Mouse (Mus musculus): Measurements from ENCODE around the gene Lrrc8a.
A peak's percentile ranks its signal among the peaks of the same experiment; 100 is the strongest.

The Lrrc8a gene

DNA sequence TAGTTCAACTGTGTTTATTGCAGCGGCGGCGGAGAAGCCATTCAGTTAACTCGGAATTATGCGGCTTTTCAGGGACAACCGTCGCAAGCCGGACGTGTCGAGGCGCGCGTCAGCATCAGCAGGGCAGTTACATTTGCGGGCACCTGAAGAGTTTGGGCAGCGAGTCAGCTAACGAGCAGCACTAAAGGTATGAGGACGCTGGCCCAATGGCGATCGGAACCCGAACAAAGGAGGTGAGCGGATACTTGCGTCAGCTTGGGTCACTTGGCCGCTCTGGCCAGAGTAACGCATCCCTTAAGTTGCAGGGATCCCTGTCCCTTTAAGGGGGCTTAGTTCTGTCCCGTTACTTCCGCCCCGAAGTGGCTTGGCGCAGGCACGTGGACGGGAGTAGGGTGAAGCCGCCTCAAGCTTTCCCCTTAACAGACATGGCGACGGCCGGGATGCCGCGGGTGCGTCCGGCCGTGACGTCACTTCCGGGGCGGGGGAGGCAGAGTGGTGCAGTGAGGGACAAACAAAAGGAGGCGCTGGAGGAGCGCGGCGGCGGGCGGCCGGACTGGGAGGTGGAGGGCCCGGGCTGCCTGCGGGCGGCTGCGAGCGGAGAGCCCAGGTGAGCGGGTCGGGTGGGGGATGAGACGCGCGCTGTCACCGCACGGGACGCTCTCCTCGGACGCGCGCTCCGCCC, at the start of gene Lrrc8a:
Gene Lrrc8a, plus strand, starts transcription at position 517 of the 682 bp plus-strand sequence.
- peak; percentile 100 for DNase-seq (ENCODE audit: low spot score in 2 of 2)

DNA sequence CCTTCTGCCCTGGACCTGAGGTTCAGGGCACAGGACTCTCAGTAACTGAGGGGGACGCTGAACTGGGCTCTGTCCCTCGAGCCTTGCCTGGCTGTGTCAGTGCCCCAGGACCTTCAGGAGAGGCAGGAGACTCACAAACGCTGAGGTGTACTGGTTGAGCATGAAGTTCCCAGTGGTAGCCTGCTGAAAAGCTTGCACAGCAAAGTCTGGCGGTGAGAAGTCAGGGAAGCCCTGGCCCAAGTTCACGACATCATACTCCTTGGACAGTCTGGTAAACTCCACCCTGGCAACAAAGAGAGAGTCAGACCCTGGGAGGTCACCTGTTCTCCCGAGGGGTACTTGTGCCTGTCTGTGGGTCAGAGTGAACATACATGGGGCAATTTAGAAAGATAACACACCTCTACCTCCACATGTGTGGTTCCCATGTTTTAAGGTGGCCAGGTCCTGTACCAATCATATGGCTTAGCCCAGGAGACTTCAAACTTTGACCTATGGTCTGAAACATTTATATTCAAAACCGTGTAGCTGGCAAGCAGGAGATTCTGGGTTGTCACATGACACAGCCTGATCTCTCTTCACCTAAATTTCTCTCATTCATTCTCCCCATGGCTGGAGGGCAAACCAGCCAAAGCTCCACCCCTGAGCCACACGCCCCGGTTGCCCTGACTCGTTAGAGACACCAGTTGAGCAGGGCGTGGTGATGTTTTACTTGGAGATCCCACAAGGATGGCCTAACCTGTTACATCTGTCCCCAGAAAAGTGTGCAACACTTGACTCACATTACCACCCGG, 45.5 kb upstream of the Lrrc8a start:
- no peak for DNase-seq (ENCODE audit: low spot score in 2 of 2)

DNA sequence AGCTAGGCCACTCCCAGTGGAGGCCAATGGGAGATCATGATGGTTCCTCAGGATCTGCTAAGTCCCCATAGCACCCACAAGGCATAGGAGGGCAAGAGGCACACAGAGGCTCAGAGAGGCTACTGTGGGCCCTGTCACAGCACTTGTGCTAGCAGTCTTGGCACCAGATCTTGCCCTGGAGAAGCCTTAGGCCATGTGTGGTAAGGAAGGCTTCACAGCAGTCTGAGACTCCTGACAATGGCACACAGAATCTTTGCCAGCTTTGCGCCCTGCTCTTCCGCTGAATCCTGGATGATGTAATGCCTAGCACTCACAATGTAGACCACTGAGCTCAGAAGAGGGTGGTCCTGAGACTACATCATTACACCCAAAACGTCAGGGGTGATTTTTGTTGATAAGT, 42.9 kb upstream of the Lrrc8a start:
- no peak for DNase-seq (ENCODE audit: low spot score in 2 of 2)

DNA sequence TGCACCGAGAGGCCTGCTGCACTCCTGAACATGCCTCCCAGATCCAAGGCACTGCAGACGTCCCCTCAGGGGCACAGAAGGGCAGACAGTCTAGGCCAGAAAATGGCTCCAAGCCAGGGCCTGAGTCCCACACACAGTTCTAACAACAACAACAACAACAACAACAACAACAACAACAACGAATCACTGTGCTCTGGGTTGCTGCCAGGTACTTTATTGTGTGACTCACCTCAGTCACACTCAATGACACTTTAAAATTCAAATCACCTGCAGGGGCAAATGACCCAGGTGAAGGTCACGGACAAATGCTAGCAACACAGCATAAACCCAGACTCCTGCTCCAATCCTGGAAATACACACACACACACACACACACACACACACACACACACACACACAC, 39.5 kb upstream of the Lrrc8a start:
- DNase-seq (ENCODE audit: low spot score in 2 of 2): no peak

DNA sequence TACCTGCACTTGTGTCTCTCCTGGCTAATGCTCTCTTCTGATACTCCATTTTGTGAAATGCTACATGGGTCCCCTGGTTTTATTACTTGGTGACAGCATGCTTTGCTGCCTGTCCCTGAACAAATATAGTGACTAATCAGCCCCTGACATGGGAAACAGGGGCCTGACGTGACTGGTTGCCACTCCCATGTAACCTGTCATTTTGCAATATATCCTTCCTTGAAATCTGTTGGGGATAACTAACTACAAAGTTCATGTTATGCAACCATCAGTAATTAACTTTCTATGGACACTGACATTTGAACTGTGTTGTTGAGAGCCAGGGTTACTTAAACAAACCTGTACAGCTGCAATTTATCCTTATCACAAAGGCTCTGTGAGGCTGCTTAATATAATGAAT, 37.5 kb upstream of the Lrrc8a start:
- DNase-seq (ENCODE audit: low spot score in 2 of 2): peak in 1 of 2 experiments; percentile 44

DNA sequence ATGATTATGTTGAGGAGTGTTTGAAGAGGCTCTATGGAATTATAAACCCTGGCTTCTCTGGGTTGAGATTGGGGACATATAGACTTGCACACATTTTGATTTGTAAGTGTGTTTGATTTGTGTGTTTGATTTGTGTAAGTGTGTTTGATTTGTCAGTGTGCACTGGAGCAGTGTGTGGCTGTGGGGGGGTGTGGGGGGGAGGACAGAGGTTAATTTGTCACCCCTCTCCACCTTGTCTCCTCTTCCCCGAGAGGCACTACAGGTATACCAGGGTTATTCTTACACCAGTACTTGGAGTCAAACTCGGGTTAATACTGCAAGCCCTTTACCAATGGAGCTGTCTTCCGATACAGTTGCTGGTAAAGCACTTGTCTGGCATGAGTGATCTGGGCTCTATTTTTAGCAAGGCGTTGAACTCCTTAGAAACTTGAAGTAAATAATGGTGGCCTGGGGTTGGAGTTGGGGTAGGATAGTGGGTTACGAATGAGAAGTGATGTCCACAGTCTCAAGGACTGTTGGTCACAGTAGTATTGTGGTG, 37.1 kb upstream of the Lrrc8a start:
- DNase-seq (ENCODE audit: low spot score in 2 of 2): no peak

DNA sequence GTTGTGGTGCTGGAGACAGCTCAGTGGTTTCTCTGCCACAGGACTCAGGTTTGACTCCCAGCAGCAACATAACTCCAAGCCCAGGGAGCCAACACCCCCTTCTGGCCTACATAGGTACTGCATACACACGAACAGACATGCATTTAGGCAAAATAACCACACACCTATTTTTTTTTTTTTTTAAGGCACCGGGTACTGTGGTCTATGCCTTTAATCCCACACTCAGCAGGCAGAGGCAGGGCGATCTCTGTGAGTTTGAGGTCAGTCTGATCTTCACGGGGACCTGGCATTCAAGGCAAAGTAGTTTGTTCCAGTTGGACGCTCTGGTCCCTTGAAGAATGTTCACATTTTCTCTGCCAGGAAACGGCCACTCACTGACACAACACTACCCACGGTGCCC, 34.1 kb upstream of the Lrrc8a start:
- no peak for DNase-seq (ENCODE audit: low spot score in 2 of 2)

DNA sequence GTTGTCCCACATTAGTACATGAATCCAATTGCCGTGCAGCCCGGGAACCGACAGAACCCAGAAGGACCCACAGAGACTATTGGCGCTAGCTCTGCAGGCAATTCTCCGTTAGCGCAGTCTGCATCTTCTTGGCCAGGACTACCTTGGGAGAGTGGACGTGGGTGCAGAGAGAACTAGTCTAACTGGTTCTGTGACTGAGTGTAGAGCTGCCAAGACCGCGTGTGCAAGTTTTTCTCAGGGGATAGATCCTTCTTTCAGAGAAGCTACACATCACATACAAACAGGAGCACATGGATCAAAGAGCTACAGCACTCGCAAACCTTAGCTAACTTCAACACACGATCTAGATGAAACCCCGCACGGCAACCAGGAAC, 32.3 kb upstream of the Lrrc8a start:
- peak in 1 of 2 experiments; percentile 49 for DNase-seq (ENCODE audit: low spot score in 2 of 2)

DNA sequence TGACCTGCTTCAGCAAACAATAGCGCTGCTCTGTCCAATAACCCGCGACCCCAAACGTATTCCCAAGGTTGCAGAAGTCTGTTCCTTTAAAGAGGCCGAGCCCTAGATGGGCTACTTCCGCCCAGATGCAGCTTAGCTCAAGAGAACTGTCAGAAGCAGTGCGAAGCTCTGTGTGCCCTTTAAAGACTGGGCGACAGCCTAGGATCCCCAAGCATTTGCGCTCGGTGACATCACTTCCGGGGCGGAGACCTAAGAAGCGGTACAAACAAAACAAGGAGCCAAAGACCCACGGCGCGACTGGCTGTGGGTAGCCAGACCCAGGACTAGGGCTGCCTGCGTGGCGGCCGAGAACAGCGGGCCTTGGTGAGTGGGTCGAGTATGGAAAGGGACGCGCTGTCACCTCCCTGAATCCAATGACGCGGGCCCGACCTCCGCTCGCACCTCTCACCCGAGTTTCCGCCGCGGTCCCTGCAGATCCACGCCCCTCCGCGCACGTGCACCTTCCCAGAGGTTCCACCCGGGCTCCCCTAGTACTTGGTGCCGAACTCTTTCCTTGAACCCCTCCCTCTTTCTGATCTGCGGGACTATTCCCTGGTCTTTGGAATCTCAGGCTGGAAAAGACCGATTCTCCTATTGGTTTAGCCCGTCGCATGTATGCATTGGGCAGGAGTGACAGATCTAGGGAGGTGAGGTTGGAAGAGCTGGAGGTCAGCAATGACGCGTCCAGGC, 31.7 kb upstream of the Lrrc8a start, which contains the start of gene Kyat1:
Gene Kyat1, minus strand, starts transcription at position 219 of the 729 bp plus-strand sequence.
- DNase-seq (ENCODE audit: low spot score in 2 of 2): peak; percentile 92 to 94

DNA sequence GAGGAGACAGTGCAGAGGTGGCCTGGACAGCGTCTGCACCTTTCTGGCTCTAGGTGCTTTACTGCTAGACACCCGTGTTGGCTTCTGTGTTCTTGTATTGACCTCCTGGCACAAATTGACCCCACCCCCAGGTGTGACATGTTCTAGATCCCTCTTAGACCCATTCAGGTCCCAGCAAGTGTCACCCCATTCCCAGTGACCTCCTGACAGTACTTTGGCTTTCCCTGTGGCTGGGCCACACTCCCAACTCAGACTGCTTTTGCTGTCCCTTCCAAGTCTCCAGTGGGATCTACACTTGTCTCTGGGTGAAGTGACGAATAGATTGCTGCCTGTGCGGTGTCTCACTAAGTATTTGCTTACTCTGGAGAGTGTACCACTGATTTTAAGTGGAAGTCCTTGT, 30.1 kb upstream of the Lrrc8a start:
- DNase-seq (ENCODE audit: low spot score in 2 of 2): no peak

DNA sequence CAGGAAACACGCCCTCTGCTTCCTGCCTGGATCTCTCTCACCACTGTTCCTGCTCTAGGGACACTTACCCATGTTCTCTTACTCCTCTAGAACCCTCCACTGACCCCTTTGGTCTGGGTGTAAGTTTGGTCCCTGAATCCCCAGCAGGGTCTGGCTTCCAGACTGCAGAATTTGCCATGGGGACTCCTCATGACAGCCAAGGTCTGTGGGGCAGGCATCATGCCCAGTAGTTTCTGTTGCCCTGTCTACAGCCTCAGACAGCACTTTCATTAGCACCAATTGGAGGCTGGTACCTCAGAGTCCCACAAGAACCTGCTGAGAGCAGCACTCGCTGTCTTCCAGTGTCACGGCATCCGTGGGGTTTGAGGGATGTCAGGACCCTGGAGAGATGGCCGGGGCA, 29.6 kb upstream of the Lrrc8a start:
- no peak for DNase-seq (ENCODE audit: low spot score in 2 of 2)

DNA sequence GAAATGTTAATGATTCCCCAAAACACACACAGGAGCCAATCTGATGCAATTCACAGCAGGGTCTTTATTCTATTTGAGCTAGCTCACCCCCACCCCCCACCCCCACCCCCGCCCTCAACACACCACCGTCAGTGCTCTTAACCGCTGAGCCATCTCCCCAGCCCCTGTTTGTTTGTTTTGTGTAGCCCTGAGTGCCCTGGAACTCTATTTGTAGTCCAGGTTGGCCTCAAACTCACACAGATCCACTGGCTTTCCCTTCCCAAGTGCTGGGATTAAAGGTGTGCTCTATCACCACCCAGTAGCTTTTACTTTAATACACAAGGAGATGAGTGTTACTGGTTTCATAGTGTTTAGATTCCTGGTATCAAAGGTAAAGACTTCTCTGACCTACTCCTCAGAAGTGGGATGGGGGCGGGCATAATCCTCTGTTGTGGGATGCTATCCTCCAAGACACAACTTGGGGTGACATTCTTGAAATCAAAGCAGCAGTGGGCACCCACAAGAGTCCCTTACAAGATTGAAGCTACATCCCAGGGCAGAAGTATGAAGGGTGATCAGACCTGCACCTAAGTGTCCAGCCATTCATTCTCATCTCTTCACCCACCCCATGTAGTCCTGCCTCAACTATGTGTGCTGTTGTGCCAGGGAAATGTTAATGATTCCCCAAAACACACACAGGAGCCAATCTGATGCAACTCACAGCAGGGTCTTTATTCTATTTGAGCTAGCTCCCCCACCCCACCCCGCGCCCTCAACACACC, 25.9 kb upstream of the Lrrc8a start:
- DNase-seq (ENCODE audit: low spot score in 2 of 2): no peak

DNA sequence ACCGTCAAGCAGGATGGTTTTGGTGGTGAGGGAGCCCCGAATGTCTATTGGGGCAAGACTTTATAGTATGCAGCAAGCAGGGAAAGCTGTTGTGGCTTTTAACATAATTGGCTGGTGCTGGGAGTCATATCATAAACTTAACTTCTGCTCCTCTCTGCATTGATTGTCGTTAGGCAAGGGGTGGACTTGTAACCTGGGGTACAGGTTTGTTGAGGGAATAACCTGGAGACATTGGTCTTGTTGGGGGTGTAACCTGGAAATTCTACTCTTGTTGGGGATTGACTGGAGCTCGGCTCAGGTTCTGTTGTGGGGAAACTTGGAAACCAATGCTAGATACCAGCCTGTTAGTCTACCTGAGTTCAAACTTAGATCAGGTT, 25.4 kb upstream of the Lrrc8a start:
- no peak for DNase-seq (ENCODE audit: low spot score in 2 of 2)

DNA sequence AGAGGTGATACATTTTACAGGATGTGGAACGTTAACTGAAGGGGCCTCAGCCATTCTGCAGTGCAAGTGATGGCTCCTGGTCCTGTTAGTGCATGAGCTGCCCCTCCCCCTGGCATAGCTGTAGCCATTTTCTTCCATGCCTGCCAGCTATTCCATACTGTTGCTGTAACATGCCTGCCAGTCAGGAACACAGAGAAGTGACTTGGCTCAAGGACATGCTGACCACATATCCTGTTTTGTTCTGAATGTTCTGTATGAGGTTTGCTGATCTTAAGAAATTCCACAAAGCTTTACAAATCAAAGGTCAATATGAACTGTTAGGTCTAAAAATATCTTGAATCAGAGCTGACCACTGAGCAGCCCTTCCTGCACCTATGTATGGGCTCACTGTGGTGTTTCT, 24.6 kb upstream of the Lrrc8a start:
- no peak for DNase-seq (ENCODE audit: low spot score in 2 of 2)

DNA sequence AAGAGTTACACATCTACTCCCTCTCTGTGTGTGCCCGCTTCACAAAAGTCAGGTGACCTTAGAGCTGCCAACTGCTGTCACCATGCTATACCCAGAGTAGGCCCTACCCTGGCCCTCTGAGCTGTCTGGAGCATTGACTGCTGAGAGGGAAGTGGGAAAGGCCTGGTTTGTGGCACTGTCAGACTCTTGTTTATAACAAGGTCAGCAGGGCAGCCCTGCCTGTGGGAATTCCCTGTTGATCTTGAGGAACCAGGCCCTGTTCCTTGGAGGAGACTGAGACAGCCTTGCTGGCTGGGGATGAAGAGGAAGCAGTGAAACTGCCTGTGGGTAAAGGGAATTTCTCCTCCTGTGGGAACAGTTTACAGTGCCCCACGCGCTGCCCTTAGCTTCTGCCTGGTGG, 22.8 kb upstream of the Lrrc8a start:
- no peak for DNase-seq (ENCODE audit: low spot score in 2 of 2)

DNA sequence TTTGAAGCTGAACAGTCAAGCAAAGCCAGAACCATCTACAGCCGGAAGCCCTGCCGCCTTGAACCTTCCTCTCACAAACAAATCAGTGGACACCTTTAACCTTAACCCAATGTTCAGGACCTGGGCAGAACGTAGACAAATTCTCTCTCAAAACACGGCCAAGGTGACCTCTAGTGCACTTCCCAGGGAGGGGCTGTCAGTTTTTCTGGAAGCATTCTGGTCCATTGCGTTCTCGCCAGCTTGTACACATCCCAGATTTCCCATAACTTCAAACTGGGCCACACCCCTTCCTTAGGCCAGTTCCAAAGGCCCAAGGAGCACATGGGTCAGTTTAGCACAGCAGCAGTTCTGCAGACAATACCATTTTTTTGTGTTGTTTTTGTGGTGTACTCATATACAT, 22.0 kb upstream of the Lrrc8a start:
- DNase-seq (ENCODE audit: low spot score in 2 of 2): no peak

DNA sequence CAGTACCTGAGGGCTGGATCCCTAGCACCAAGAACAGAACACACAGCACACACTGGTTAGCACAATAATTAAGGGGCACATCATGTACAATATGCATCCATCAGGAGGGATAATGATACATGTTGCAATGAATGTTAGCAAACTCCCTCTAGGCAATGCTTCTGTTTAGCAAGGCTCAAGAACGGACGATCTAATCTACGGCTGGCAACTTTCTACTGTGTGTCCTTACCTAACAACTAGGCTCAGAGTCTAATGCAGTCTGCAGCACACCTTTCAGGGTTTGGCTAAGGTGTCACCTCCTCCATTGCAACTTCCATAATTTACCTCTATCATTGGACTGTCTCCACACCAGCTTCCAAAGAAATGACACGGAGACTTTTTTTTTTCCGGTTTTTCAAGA, 21.2 kb upstream of the Lrrc8a start:
- DNase-seq (ENCODE audit: low spot score in 2 of 2): no peak

DNA sequence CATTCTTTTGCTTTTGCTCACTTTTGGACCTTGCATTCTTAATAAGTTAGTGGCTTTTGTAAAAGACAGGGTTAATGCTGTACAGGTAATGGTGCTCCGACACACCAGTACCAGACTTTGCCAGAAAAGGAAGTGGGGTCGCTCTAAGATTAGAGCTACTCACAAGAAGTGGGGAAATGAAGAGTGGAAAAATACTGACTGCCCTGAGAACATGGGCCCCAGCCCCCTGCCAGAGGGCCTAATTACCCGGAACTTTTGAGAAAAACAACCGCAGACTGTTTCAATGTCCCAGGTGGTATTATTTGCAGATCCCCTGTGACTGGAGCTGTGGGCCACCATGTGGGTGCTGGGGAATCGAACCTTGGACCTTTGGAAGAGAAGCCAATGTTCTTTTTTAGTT, 1.9 kb upstream of the Lrrc8a start:
- no peak for DNase-seq (ENCODE audit: low spot score in 2 of 2)

DNA sequence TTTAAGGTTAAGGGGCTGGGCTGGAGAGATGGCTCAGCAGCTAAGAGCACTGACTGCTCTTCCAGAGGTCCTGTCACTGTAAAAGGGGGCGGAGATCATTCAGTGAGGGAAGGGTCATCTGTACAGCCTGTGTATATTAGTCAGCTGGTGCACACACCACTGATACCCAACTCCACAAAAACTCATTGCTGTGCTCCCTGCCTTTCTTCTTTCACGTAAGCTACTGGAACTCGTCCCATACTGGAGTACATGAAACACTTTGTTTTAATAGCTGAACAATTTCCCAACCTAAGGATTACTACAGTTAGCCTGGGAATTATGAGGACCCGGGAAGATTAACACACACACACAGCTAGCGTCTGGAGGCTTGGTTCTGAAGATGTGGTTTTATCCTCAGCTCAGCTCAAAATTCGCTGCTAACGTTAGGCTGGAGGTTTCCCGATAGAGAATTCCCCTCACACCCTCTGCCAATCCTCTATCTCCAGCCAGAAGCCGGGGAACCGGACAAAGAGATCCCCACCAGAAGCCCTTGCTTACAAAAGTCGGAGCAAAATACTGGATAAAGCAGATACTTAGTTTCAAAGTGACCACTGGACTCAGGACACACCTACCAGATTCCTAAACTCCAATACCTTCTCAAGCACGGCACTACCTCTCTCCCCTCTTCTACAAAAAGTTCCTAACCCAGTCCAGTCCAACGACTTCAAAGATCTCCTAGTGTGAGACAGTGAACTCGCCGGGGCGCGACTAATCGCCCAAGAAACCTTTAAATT, 903 bp upstream of the Lrrc8a start:
- no peak for DNase-seq (ENCODE audit: low spot score in 2 of 2)

DNA sequence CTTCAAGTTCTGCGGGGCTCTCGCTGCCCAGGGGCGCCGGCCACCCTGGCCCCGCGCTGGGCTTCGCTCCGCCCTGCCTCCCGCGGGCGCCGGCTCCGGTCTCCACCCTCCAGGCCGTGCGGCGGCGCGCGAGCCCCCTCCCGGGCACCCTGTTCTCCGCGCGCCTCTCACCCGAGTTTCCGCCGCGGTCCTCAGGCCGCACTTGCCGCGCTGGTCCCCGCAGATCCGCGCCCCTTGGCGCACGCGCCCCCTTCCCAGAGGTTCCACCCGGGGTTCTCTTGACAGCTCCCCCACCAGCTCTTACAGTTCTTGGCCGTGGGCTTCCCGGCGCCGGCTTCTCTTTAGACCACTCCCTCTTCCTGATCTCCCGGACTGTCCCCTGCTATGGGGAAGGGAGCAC, 366 bp downstream of the Lrrc8a start:
- peak; percentile 59 to 69 for DNase-seq (ENCODE audit: low spot score in 2 of 2)

DNA sequence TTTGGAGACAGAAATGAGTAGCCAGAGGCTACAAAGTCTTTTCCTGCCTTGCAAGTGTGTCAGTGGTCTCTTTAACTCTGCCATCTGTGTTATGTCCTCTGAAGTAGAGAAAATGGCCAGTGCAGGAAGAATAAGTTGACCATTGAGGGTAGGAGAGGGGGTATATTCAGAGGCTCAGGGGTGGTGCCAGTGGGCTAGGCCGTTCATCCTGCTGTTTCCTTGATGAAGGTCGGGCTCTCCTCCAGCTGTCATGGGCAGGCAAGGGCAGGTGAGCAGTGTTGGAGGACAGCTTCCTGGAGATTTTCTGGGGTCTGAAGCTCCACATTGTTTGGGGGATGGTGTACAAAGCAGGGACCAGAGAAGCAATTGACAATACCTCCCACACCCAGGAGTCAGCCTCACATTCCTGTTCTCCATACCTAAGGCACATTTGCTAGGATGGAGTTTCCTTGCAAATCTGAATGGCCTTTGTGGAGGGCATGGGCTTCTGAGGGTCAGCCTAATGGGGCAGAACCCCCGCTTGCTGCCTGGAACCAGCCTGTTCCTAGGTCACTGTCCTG, 1.5 kb downstream of the Lrrc8a start:
- no peak for DNase-seq (ENCODE audit: low spot score in 2 of 2)
